Comparison of ENCODE assay signal across 12 mouse cellular contexts in the genomic region with DNA sequence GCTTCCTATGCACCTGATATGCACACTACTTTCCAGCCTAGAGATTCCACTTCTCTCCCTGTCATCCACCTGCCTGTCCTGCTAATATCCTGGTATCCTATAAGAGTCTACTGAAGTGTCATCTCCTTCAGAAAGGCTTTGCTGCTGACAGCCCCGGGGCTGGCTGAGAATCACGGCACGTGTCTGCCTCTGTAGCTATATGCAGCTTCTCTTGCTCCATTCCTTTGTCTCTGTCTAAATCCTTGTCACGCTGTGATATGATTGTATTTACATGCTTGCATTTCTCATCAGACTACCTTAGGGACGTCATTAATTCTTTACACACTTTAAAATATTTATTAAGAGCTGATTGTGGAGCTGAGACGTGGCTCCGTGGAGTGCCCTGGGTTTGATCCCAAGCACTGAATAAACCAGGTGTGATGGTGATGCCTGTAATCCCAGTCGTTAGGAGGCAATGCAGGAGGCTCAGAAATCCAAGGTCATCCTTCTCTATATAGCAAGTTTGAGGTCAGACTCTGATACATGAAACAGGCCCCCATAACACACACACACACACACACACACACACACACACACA. TPM values are rescaled to one million over a fixed set of nuclear protein-coding genes. Genes with fewer than 3 reads are reported as not detected.
DNase-seq lines count a peak whose midpoint lies in the region; ATAC-seq lines count a peak whose summit lies in the region.
"Had no signal": no experiment of that assay in that cellular context is flagged by ENCODE, and none has a peak within 500 bp of the region (broad histone marks: within the 10 kb centered on the region; RNA-seq: fewer than 3 reads in every experiment).

No protein-coding gene starts in this region.

- H3K9ac ChIP-seq in forebrain, embryonic 13.5 days, result no peak overlapping the region
- no peak overlapping the region for H3K9ac ChIP-seq in forebrain, embryonic 11.5 days (ENCODE audit: low read length)
- H3K9ac ChIP-seq in hindbrain, embryonic 13.5 days, result 0 out of 2 replicates have a peak overlapping the region, but pooled peaks have one; percentile 35
- H3K9ac ChIP-seq in hindbrain, embryonic 12.5 days, result no peak overlapping the region
- H3K9ac ChIP-seq in forebrain, embryonic 15.5 days (replicated peaks), result no peak overlapping the region
- H3K9ac ChIP-seq in midbrain, embryonic 15.5 days, result no peak overlapping the region
- H3K9ac ChIP-seq: liver, embryonic 14.5 days had no signal

- H3K27me3 ChIP-seq in forebrain, embryonic 13.5 days, result no peaks in the 10 kb centered on the region
- no peaks in the 10 kb centered on the region for H3K27me3 ChIP-seq in forebrain, embryonic 11.5 days (ENCODE audit: control insufficient read depth, insufficient read depth, low read length)
- H3K27me3 ChIP-seq in hindbrain, embryonic 13.5 days, result no peaks in the 10 kb centered on the region
- no peaks in the 10 kb centered on the region for H3K27me3 ChIP-seq in hindbrain, embryonic 12.5 days
- no peaks in the 10 kb centered on the region for H3K27me3 ChIP-seq in forebrain, embryonic 15.5 days
- no peaks in the 10 kb centered on the region for H3K27me3 ChIP-seq in midbrain, embryonic 15.5 days (replicated peaks)

- H3K4me3 ChIP-seq in forebrain, embryonic 13.5 days, result no peak overlapping the region
- H3K4me3 ChIP-seq in forebrain, embryonic 11.5 days (ENCODE audit: low read depth, low read length), result no peak overlapping the region
- H3K4me3 ChIP-seq in hindbrain, embryonic 13.5 days, result no peak overlapping the region
- no peak overlapping the region for H3K4me3 ChIP-seq in hindbrain, embryonic 12.5 days
- no peak overlapping the region for H3K4me3 ChIP-seq in forebrain, embryonic 15.5 days
- H3K4me3 ChIP-seq in midbrain, embryonic 15.5 days, result no peak overlapping the region

- peaks cover 14% of the 10 kb centered on the region for H3K4me1 ChIP-seq in forebrain, embryonic 13.5 days
- no peaks in the 10 kb centered on the region for H3K4me1 ChIP-seq in forebrain, embryonic 11.5 days (replicated peaks; ENCODE audit: control insufficient read depth, insufficient read depth, low read length)
- peaks cover 36% of the 10 kb centered on the region for H3K4me1 ChIP-seq in hindbrain, embryonic 13.5 days (replicated peaks)
- peaks cover 13% of the 10 kb centered on the region; the same call in 1 of the 2 replicates for H3K4me1 ChIP-seq in hindbrain, embryonic 12.5 days
- peaks cover 14% of the 10 kb centered on the region; the same call in 1 of the 2 replicates for H3K4me1 ChIP-seq in forebrain, embryonic 15.5 days
- H3K4me1 ChIP-seq in midbrain, embryonic 15.5 days, result peaks cover 44% of the 10 kb centered on the region

- peak overlapping the region; percentile 44; the same call in 1 of the 2 replicates for H3K27ac ChIP-seq in forebrain, embryonic 13.5 days
- no peak overlapping the region for H3K27ac ChIP-seq in forebrain, embryonic 11.5 days (ENCODE audit: low read depth, low read length)
- H3K27ac ChIP-seq in hindbrain, embryonic 13.5 days, result peak overlapping the region; percentile 71
- H3K27ac ChIP-seq in hindbrain, embryonic 12.5 days, result no peak overlapping the region
- peak overlapping the region; percentile 47; the same call in 1 of the 2 replicates for H3K27ac ChIP-seq in forebrain, embryonic 15.5 days (replicated peaks)
- H3K27ac ChIP-seq in midbrain, embryonic 15.5 days, result peak overlapping the region; percentile 81
- H3K27ac ChIP-seq: liver, embryonic 14.5 days had no signal

- H3K9me3 ChIP-seq in forebrain, embryonic 13.5 days (replicated peaks), result no peaks in the 10 kb centered on the region
- no peaks in the 10 kb centered on the region for H3K9me3 ChIP-seq in forebrain, embryonic 11.5 days (ENCODE audit: control insufficient read depth, low read length)
- H3K9me3 ChIP-seq in hindbrain, embryonic 13.5 days, result no peaks in the 10 kb centered on the region
- no peaks in the 10 kb centered on the region for H3K9me3 ChIP-seq in hindbrain, embryonic 12.5 days (replicated peaks)
- no peaks in the 10 kb centered on the region for H3K9me3 ChIP-seq in forebrain, embryonic 15.5 days
- no peaks in the 10 kb centered on the region for H3K9me3 ChIP-seq in midbrain, embryonic 15.5 days

- WGBS in forebrain, embryonic 13.5 days, result 75% methylated on average over 8 of the region's 8 CpGs
- WGBS in forebrain, embryonic 11.5 days, result 74% methylated on average over 8 of the region's 8 CpGs
- 68% methylated on average over 8 of the region's 8 CpGs for WGBS in hindbrain, embryonic 13.5 days
- WGBS in hindbrain, embryonic 12.5 days, result 81% methylated on average over 8 of the region's 8 CpGs
- WGBS in forebrain, embryonic 15.5 days, result 64% methylated on average over 8 of the region's 8 CpGs
- 35% methylated on average over 8 of the region's 8 CpGs for WGBS in midbrain, embryonic 15.5 days

- H3K36me3 ChIP-seq in forebrain, embryonic 13.5 days (ENCODE audit: poor library complexity, severe bottlenecking), result 0 out of 2 replicates have a peak, but pooled peaks cover 5% of the 10 kb centered on the region
- no peaks in the 10 kb centered on the region for H3K36me3 ChIP-seq in forebrain, embryonic 11.5 days (ENCODE audit: control insufficient read depth, insufficient read depth, low read length)
- H3K36me3 ChIP-seq in hindbrain, embryonic 13.5 days, result peaks cover 5% of the 10 kb centered on the region; the same call in 1 of the 2 replicates
- peaks cover 5% of the 10 kb centered on the region; the same call in 1 of the 2 replicates for H3K36me3 ChIP-seq in hindbrain, embryonic 12.5 days
- no peaks in the 10 kb centered on the region for H3K36me3 ChIP-seq in forebrain, embryonic 15.5 days
- H3K36me3 ChIP-seq in midbrain, embryonic 15.5 days (replicated peaks), result no peaks in the 10 kb centered on the region

- no peak for ATAC-seq in forebrain, embryonic 13.5 days
- ATAC-seq in forebrain, embryonic 11.5 days (replicated peaks; ENCODE audit: low FRiP score), result no peak
- no peak for ATAC-seq in hindbrain, embryonic 13.5 days (ENCODE audit: low FRiP score)
- ATAC-seq in hindbrain, embryonic 12.5 days (ENCODE audit: low FRiP score), result no peak
- no peak for ATAC-seq in forebrain, embryonic 15.5 days (replicated peaks)
- peak; percentile 69 for ATAC-seq in midbrain, embryonic 15.5 days (replicated peaks)

- H3K4me2 ChIP-seq in forebrain, embryonic 13.5 days, result no peak overlapping the region
- H3K4me2 ChIP-seq in forebrain, embryonic 11.5 days (ENCODE audit: low read depth, low read length, severe bottlenecking), result no peak overlapping the region
- no peak overlapping the region for H3K4me2 ChIP-seq in hindbrain, embryonic 13.5 days
- no peak overlapping the region for H3K4me2 ChIP-seq in hindbrain, embryonic 12.5 days (replicated peaks)
- no peak overlapping the region for H3K4me2 ChIP-seq in forebrain, embryonic 15.5 days (replicated peaks)
- no peak overlapping the region for H3K4me2 ChIP-seq in midbrain, embryonic 15.5 days

- no peak for DNase-seq in forebrain, embryonic 11.5 days (ENCODE audit: low spot score)
- no peak for DNase-seq in kidney, postnatal 25 days
- no peak for DNase-seq in ovary, adult 18-20 months (ENCODE audit: low spot score)
- DNase-seq: kidney, adult 18-20 months; lung, postnatal 36 days; right cerebral cortex, postnatal 25 days had no signal

RNA-seq across cellular contexts. Expression of a gene that starts 54.9 kb away (rescaled TPM):
- 52.1 and 56.7 TPM in 2 replicates for polyA plus RNA-seq in forebrain, embryonic 13.5 days (2015; fragmentation: Nextera tagmentation; extraction: Ambion mirVana)
- 63.9 and 68.7 TPM in 2 replicates for polyA plus RNA-seq in forebrain, embryonic 11.5 days (2014; fragmentation: Nextera tagmentation; extraction: Ambion mirVana)
- polyA plus RNA-seq in hindbrain, embryonic 13.5 days (2015; fragmentation: Nextera tagmentation; extraction: Ambion mirVana), result 38.2 and 43.9 TPM in 2 replicates
- 49.2 and 51.9 TPM in 2 replicates for polyA plus RNA-seq in hindbrain, embryonic 12.5 days (2016; fragmentation: Nextera tagmentation; extraction: Ambion mirVana)
- polyA plus RNA-seq in forebrain, embryonic 15.5 days (2015; fragmentation: Nextera tagmentation; extraction: Ambion mirVana), result 48.2 and 52.7 TPM in 2 replicates
- polyA plus RNA-seq in midbrain, embryonic 15.5 days (2015; fragmentation: Nextera tagmentation; extraction: Ambion mirVana), result 37.0 and 38.3 TPM in 2 replicates

Comparison
In these comparisons a context has a peak if more than half of its experiments do, and no peak if none do; other contexts are left out.
1. H3K27ac ChIP-seq: peak in forebrain, embryonic 13.5 days (single experiment), hindbrain, embryonic 13.5 days (single experiment), forebrain, embryonic 15.5 days (single experiment) and midbrain, embryonic 15.5 days (single experiment); none in forebrain, embryonic 11.5 days (single experiment) and hindbrain, embryonic 12.5 days (single experiment).